18 mouse cellular contexts compared by ENCODE assay signal in the genomic region with DNA sequence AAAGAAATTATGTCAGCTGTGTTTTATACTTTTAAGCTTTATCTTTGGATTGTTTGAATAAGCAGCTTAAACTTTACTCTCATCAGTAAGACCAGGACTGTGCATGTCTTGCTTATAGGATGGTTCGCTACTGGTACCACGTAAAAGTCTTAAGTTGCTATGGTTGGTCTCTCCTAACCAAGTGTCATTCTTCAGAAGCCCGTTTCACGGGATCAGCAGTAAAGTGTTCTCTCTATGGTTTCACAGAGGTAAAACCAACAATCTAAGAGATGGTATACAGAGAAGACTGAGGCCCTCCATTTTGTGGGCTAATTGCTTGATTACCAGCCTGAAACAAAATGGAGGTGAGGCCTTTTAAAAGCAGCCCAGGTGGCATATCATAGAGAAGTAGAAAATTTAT.
DNase-seq lines count a peak whose midpoint lies in the region; ATAC-seq and TF ChIP-seq lines count a peak whose summit lies in the region.
"Had no signal": no experiment of that assay in that cellular context is flagged by ENCODE, and none has a peak within 500 bp of the region (broad histone marks: within the 10 kb centered on the region; RNA-seq: fewer than 3 reads in every experiment).

No protein-coding gene starts in this region.

- 0 out of 2 replicates have a peak overlapping the region, but pooled peaks have one; percentile 48 for H3K27ac ChIP-seq in midbrain, embryonic 11.5 days (ENCODE audit: low read depth, low read length)
- no peak overlapping the region; the same call in 1 of the 2 replicates for H3K27ac ChIP-seq in midbrain, embryonic 10.5 days (replicated peaks)
- H3K27ac ChIP-seq in forebrain, postnatal 0 days (ENCODE audit: low read depth, low read length): peak overlapping the region; percentile 62
- peak overlapping the region; percentile 78 for H3K27ac ChIP-seq in midbrain, embryonic 12.5 days (replicated peaks)
- H3K27ac ChIP-seq in neural tube, embryonic 14.5 days (ENCODE audit: low read depth, low read length): peak overlapping the region; percentile 96
- H3K27ac ChIP-seq: limb, embryonic 10.5 days had no signal

- no peak for DNase-seq in midbrain, embryonic 11.5 days (ENCODE audit: low spot score, missing footprints)
- DNase-seq in midbrain, embryonic 10.5 days (ENCODE audit: low spot score): no peak
- DNase-seq in forebrain, postnatal 0 days: peak; percentile 50
- DNase-seq in adrenal gland, adult 2 months: no peak
- no peak for DNase-seq in frontal cortex, postnatal 25 days (ENCODE audit: low spot score in 2 of 2)
- DNase-seq: B cell, adult 2 months; cerebellum, adult 8-10 months; gastrocnemius, postnatal 14 days; kidney, adult 2 months; kidney, postnatal 14 days; liver, postnatal 0 days; lung, postnatal 10 days; right cerebral cortex, adult 18-20 months; thymus, postnatal 14 days had no signal

- 82% methylated on average over 4 of the region's 4 CpGs for WGBS in midbrain, embryonic 11.5 days
- 82% methylated on average over 4 of the region's 4 CpGs for WGBS in midbrain, embryonic 10.5 days
- 72% methylated on average over 4 of the region's 4 CpGs for WGBS in forebrain, postnatal 0 days
- 68% methylated on average over 4 of the region's 4 CpGs for WGBS in midbrain, embryonic 12.5 days
- WGBS in neural tube, embryonic 14.5 days: 59% methylated on average over 4 of the region's 4 CpGs

- no peak for TF ChIP-seq CTCF in forebrain, postnatal 0 days (IDR thresholded peaks at IDR 0.05; ENCODE audit: low read depth)

- H3K4me3 ChIP-seq in midbrain, embryonic 11.5 days (ENCODE audit: low read depth, low read length): no peak overlapping the region
- H3K4me3 ChIP-seq in midbrain, embryonic 10.5 days: no peak overlapping the region
- H3K4me3 ChIP-seq in forebrain, postnatal 0 days (ENCODE audit: low read depth, low read length): no peak overlapping the region
- no peak overlapping the region for H3K4me3 ChIP-seq in midbrain, embryonic 12.5 days
- peak overlapping the region; percentile 12; the same call in 1 of the 2 replicates for H3K4me3 ChIP-seq in neural tube, embryonic 14.5 days (ENCODE audit: low read depth, low read length)
- H3K4me3 ChIP-seq: limb, embryonic 10.5 days had no signal

- no peaks in the 10 kb centered on the region for H3K36me3 ChIP-seq in midbrain, embryonic 11.5 days (ENCODE audit: control insufficient read depth, insufficient read depth, low read length)
- H3K36me3 ChIP-seq in midbrain, embryonic 10.5 days: no peaks in the 10 kb centered on the region
- H3K36me3 ChIP-seq in forebrain, postnatal 0 days (ENCODE audit: insufficient read depth): no peaks in the 10 kb centered on the region
- no peaks in the 10 kb centered on the region for H3K36me3 ChIP-seq in midbrain, embryonic 12.5 days
- H3K36me3 ChIP-seq in neural tube, embryonic 14.5 days (ENCODE audit: control insufficient read depth, insufficient read depth, low read length): no peaks in the 10 kb centered on the region
- H3K36me3 ChIP-seq: limb, embryonic 10.5 days had no signal

- no peaks in the 10 kb centered on the region for H3K9me3 ChIP-seq in midbrain, embryonic 11.5 days (ENCODE audit: control insufficient read depth, low read length)
- no peaks in the 10 kb centered on the region for H3K9me3 ChIP-seq in midbrain, embryonic 10.5 days (replicated peaks)
- H3K9me3 ChIP-seq in forebrain, postnatal 0 days (ENCODE audit: low read length): no peaks in the 10 kb centered on the region
- H3K9me3 ChIP-seq in midbrain, embryonic 12.5 days: no peaks in the 10 kb centered on the region
- no peaks in the 10 kb centered on the region for H3K9me3 ChIP-seq in neural tube, embryonic 14.5 days (ENCODE audit: control insufficient read depth, low read length)
- H3K9me3 ChIP-seq: limb, embryonic 10.5 days had no signal

- no peak overlapping the region for H3K4me2 ChIP-seq in midbrain, embryonic 11.5 days
- H3K4me2 ChIP-seq in forebrain, postnatal 0 days (ENCODE audit: low read depth): peak overlapping the region; percentile 9; the same call in 1 of the 2 replicates
- H3K4me2 ChIP-seq in midbrain, embryonic 12.5 days (replicated peaks): peak overlapping the region; percentile 25
- peak overlapping the region; percentile 42 for H3K4me2 ChIP-seq in neural tube, embryonic 14.5 days (ENCODE audit: low read depth, low read length)

- H3K27me3 ChIP-seq in midbrain, embryonic 11.5 days (ENCODE audit: control insufficient read depth, insufficient read depth, low read length): no peaks in the 10 kb centered on the region
- no peaks in the 10 kb centered on the region for H3K27me3 ChIP-seq in midbrain, embryonic 10.5 days (ENCODE audit: low read depth, poor library complexity, severe bottlenecking)
- H3K27me3 ChIP-seq in forebrain, postnatal 0 days (ENCODE audit: insufficient read depth, low read length): no peaks in the 10 kb centered on the region
- no peaks in the 10 kb centered on the region for H3K27me3 ChIP-seq in midbrain, embryonic 12.5 days
- no peaks in the 10 kb centered on the region for H3K27me3 ChIP-seq in neural tube, embryonic 14.5 days (ENCODE audit: control insufficient read depth, insufficient read depth, low read length)

- peaks cover 32% of the 10 kb centered on the region for H3K4me1 ChIP-seq in midbrain, embryonic 11.5 days (ENCODE audit: control insufficient read depth, insufficient read depth, low read length)
- peaks cover 71% of the 10 kb centered on the region for H3K4me1 ChIP-seq in midbrain, embryonic 10.5 days
- H3K4me1 ChIP-seq in forebrain, postnatal 0 days (ENCODE audit: insufficient read depth): no peaks in the 10 kb centered on the region
- H3K4me1 ChIP-seq in midbrain, embryonic 12.5 days: peaks cover 38% of the 10 kb centered on the region; the same call in 1 of the 2 replicates
- H3K4me1 ChIP-seq in neural tube, embryonic 14.5 days (ENCODE audit: control insufficient read depth, insufficient read depth, low read length): peaks cover 27% of the 10 kb centered on the region

- H3K9ac ChIP-seq in midbrain, embryonic 11.5 days (ENCODE audit: low read length): no peak overlapping the region
- no peak overlapping the region for H3K9ac ChIP-seq in forebrain, postnatal 0 days
- H3K9ac ChIP-seq in midbrain, embryonic 12.5 days (replicated peaks): no peak overlapping the region
- peak overlapping the region; percentile 63 for H3K9ac ChIP-seq in neural tube, embryonic 14.5 days (replicated peaks; ENCODE audit: low read depth, low read length)
- H3K9ac ChIP-seq: liver, postnatal 0 days had no signal

- ATAC-seq in midbrain, embryonic 11.5 days (ENCODE audit: low FRiP score): peak; percentile 17; the same call in 1 of the 2 replicates
- ATAC-seq in forebrain, postnatal 0 days: peak; percentile 29
- ATAC-seq in midbrain, embryonic 12.5 days (ENCODE audit: low FRiP score, low read depth): peak; percentile 10; the same call in 1 of the 2 replicates
- peak; percentile 12; the same call in 1 of the 2 replicates for ATAC-seq in neural tube, embryonic 14.5 days (ENCODE audit: low read depth)
- no peak for ATAC-seq in granulocyte monocyte progenitor cell, adult 5-6 weeks (replicated peaks; ENCODE audit: poor library complexity, severe bottlenecking)
- ATAC-seq: liver, postnatal 0 days had no signal
